Mouse (Mus musculus) megakaryocyte, embryonic 14.5 days (primary cell): ENCODE data around the gene Akap11.

Experiments
- FLI1 ChIP-seq: IDR thresholded peaks from 2 replicates; pipeline ENCODE4 v1.6.1; 2012; ENCODE audit warnings: low read length, inconsistent platforms, mixed read lengths
- GATA1 ChIP-seq: IDR thresholded peaks from 3 replicates; pipeline ENCODE4 v1.6.1; 2012; ENCODE audit warnings: mixed read lengths, low read length, inconsistent platforms, borderline replicate concordance

DNA sequence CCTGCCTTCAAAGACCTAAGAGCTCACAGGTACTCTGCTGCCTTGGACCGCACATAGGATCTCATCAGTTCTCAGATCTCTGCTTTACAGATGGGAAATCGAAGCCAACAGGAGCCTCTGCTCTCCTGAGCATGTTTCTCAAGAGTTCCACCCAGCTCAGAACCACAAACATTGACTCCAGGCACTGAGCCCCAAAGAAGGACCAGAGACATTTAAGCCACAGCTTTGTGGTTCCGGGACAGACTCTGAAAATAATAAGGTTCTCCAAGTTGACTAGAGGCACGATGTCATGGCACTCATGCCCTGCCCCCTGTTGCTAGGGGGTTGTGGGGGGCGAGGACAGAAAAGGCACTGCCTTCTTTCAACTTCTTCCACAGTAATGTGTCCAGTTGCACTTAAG lies 77.9 kb downstream of the Akap11 start:
- TF ChIP-seq GATA1, result no peak
- TF ChIP-seq FLI1, result no peak
